Mouse (Mus musculus) midbrain, embryonic 11.5 days (tissue): ENCODE data around the gene Bmpr2. TPM values are rescaled to one million over a fixed set of nuclear protein-coding genes. Genes with fewer than 3 reads are reported as not detected.

Experiments
- ATAC-seq: fragments of 200-750 bp; cut with Nextera tagmentation; 2 replicates; pipeline ENCODE4 v1.8.0; 2017; ENCODE audit warnings: moderate TSS enrichment, moderate library complexity; ENCODE audit not compliant: low FRiP score
- DNase-seq: peaks from one replicate; pipeline ENCODE4 v3.0.0; 2015; ENCODE audit warnings: low spot score; ENCODE audit errors: missing footprints
- H3K27ac ChIP-seq: fragments of 300-500 bp; sonication (generic); 2 replicates; pipeline ENCODE4 v1.5.1; 2014; ENCODE audit warnings: low read depth, low read length
- H3K27me3 ChIP-seq: fragments of 300-500 bp; sonication (generic); 2 replicates; pipeline ENCODE4 v1.6.1; 2014; ENCODE audit warnings: mild to moderate bottlenecking, low read length, moderate library complexity, mixed read lengths; ENCODE audit not compliant: control insufficient read depth, insufficient read depth
- H3K36me3 ChIP-seq: fragments of 300-500 bp; sonication (generic); 2 replicates; pipeline ENCODE4 v1.6.1; 2014; ENCODE audit warnings: mild to moderate bottlenecking, low read length, moderate library complexity, mixed read lengths; ENCODE audit not compliant: control insufficient read depth, insufficient read depth
- H3K4me1 ChIP-seq: fragments of 300-500 bp; sonication (generic); 2 replicates; pipeline ENCODE4 v1.6.1; 2014; ENCODE audit warnings: low read length; ENCODE audit not compliant: control insufficient read depth, insufficient read depth
- H3K4me2 ChIP-seq: fragments of 300-500 bp; sonication (generic); 2 replicates; pipeline ENCODE4 v1.6.1; 2014; ENCODE audit warnings: mild to moderate bottlenecking, moderate library complexity
- H3K4me3 ChIP-seq: fragments of 300-500 bp; sonication (generic); 2 replicates; pipeline ENCODE4 v1.5.1; 2014; ENCODE audit warnings: low read depth, low read length
- H3K9ac ChIP-seq: fragments of 300-500 bp; sonication (generic); 2 replicates; pipeline ENCODE4 v1.6.1; 2014; ENCODE audit warnings: low read length
- H3K9me3 ChIP-seq: fragments of 300-500 bp; sonication (generic); 2 replicates; pipeline ENCODE4 v1.6.1; 2016; ENCODE audit warnings: low read length; ENCODE audit not compliant: control insufficient read depth
- WGBS: fragments of 180-500 bp; shearing (Covaris S2); extraction: QIAGEN DNeasy Blood & Tissue Kit; methylation state at CpG from one replicate; pipeline ENCODE4 v1.1.7; 2014; 5-methylcytosine and 5-hydroxymethylcytosine counted together
- polyA plus RNA-seq: library from polyadenylated mRNA; unstranded; fragments of >200 nt; fragmentation: Nextera tagmentation; extraction: Ambion mirVana; gene quantifications from 2 replicates; pipeline ENCODE4 v1.2.1, GENCODE M21; 2014

The Bmpr2 gene
- polyA plus RNA-seq, 1 experiment from 2014 or later, result 11.2 TPM

DNA sequence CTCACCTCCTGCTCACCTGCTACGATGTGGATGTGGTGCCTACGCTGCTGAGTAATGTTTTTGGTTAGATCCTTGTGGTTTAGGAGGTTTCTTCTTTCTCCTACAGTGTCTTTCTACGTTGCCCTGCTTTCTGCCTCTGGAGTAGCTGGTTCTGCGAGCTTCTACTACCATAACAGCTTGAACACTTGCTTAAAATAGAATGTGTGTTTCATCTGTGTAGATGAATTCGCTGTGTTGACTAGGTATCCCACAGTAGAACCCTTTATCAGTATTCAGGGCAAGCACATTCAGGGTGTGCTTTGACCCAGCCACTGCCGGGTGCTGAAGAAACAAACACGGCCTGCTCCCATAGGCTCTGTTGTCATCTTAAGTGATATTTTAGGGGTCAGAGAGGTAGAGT lies 114.9 kb downstream of the Bmpr2 start:
- ATAC-seq, result no peak
- H3K4me3 ChIP-seq, result no peak overlapping the region
- H3K27ac ChIP-seq, result no peak overlapping the region
- 91% methylated on average over 7 of the region's 7 CpGs for WGBS
- H3K9me3 ChIP-seq, result no peaks in the 10 kb centered on the region
- DNase-seq, result no peak
- no peak overlapping the region for H3K4me2 ChIP-seq
- H3K27me3 ChIP-seq, result no peaks in the 10 kb centered on the region
- no peak overlapping the region for H3K9ac ChIP-seq
- no peaks in the 10 kb centered on the region for H3K4me1 ChIP-seq
- H3K36me3 ChIP-seq, result no peaks in the 10 kb centered on the region

DNA sequence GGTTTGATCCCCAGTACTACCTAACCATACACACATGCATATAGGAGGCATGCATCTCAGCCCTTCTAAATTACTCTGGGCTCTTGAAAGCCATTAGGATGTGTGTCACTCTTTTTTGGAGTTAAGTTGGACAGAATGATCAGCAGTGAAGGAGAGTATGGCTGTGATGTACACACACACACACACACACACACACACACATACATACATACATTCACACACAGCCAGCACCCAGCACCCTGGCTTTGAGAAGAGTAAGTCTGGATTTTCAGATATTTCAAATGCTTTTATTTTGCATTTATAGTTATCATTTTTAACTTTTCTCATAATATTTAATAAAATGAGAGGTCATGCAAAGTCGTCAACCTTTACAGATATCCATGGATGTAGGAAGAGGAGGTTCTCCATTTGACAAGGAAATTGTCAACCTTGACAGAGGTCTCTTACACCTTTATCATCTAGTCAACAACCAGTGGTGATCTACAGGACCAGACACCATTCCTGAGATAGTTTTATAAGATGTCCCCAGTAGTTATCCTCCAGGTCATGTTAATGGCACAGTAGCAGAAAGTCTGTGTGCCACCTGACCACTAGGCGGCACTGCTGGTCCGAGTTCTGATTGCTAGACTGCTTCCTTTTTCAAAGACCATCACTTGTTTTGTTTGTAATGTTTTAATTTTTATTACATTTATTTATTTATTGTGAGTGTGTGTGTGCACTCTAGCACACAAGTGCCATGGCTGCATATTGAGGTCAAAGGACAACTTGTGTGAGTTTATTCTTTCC lies 120.3 kb downstream of the Bmpr2 start:
- DNase-seq, result peak; percentile 93
- Histone ChIP-seq H3K27ac (no peak overlapping the region), H3K4me1 (peaks cover 2% of the 10 kb centered on the region; the same call in 1 of the 2 replicates), H3K4me3 (no peak overlapping the region), H3K4me2 (no peak overlapping the region), H3K9ac (no peak overlapping the region), H3K9me3 (no peaks in the 10 kb centered on the region), H3K36me3 (no peaks in the 10 kb centered on the region), H3K27me3 (no peaks in the 10 kb centered on the region)
- 33% methylated on average over 3 of the region's 3 CpGs for WGBS
- ATAC-seq, result no peak

DNA sequence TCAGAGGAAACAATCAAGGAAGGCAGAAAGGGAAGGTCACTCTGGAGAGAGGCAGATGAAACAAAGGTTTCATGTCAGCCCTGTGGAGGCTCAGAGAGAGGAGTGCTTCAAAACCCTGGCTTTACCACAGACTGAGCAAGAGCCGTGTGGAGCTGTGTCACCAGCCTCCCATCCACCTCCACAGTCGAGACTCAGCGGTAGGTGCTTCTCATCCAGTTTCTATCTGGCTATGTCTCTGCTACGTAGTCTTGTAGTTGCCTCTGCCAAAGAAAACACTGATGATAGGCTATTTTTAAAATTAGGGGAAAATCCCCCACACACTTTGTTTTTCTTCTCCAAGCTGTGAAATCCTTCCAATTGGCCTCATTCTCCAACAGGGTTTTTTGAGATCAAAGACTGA lies 123.7 kb downstream of the Bmpr2 start:
- ATAC-seq, result no peak
- H3K4me3 ChIP-seq, result no peak overlapping the region

DNA sequence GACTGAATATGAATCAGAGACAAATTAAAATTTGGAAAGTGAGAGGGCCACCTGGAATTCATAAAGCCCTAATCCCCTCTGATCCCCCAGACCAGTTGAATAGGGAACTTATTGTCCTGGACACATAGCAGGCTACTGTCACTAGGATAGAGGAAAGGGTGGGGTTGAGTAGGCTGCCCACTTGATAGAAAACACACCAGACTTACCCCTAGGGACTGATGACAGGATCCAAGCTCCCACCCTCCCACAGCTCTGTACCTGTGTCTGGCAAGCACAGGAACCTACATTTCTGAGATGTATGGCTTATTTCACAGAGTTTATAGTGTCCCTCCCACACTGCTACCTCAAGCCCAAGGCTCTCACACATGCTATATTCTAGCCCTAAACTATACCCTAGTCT lies 124.8 kb downstream of the Bmpr2 start:
- peaks cover 2% of the 10 kb centered on the region; the same call in 1 of the 2 replicates for H3K4me1 ChIP-seq
- H3K27me3 ChIP-seq, result no peaks in the 10 kb centered on the region
- H3K4me2 ChIP-seq, result no peak overlapping the region
- ATAC-seq (no peak), DNase-seq (no peak)
- H3K9ac ChIP-seq, result no peak overlapping the region
- H3K4me3 ChIP-seq, result no peak overlapping the region
- H3K36me3 ChIP-seq, result no peaks in the 10 kb centered on the region
- no peaks in the 10 kb centered on the region for H3K9me3 ChIP-seq
- H3K27ac ChIP-seq, result no peak overlapping the region

More for the DNA sequence above, 123.7 kb downstream of the Bmpr2 start:
- H3K36me3 ChIP-seq, result no peaks in the 10 kb centered on the region
- H3K27me3 ChIP-seq, result no peaks in the 10 kb centered on the region
- H3K9me3 ChIP-seq, result no peaks in the 10 kb centered on the region
- peaks cover 2% of the 10 kb centered on the region; the same call in 1 of the 2 replicates for H3K4me1 ChIP-seq
- H3K4me2 ChIP-seq, result no peak overlapping the region
- no peak overlapping the region for H3K9ac ChIP-seq
- DNase-seq, result no peak
- 56% methylated on average over 4 of the region's 4 CpGs for WGBS
- H3K27ac ChIP-seq, result no peak overlapping the region

DNA sequence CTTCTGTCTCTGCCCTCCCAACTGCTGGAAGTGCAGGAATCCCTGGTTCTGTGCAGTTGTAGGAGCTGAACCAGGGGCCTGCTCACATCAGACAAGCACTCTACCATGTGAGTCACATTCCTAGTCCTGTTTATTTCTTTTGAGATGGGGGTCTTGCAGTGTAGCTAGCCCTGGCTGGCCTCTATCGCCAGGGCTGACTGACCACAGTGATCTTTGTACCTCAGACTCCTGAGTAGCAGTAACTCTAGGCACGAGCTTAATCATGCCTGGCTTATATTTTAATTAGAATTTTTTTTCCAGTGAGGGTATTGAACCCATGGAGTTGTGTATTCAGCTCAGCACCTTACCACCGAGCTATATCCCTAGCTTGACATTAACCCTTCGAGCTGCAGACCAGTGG lies 128.0 kb downstream of the Bmpr2 start:
- WGBS, result 79% methylated on average over 4 of the region's 4 CpGs

DNA sequence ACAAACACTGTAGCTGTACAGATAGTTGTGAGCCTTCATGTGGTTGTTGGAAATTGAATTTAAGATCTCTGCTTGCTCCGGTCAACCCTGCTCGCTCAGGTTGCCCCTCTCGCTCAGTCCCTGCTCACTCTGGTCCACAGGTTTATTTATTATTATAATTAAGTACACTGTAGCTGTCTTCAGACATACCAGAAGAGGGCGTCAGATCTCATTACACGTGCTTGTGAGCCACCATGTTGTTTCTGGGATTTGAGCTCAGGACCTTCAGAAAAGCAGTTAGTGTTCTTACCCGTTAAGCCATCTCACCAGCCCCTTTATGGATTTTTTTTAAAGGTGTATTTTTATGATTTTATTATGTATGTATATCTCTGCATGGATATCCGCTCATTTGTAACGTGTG lies 129.6 kb downstream of the Bmpr2 start:
- DNase-seq (no peak), ATAC-seq (no peak)
- Histone ChIP-seq H3K4me2 (no peak overlapping the region), H3K4me1 (no peaks in the 10 kb centered on the region; the same call in 1 of the 2 replicates), H3K27ac (no peak overlapping the region), H3K9me3 (no peaks in the 10 kb centered on the region), H3K36me3 (no peaks in the 10 kb centered on the region), H3K4me3 (no peak overlapping the region), H3K9ac (no peak overlapping the region), H3K27me3 (no peaks in the 10 kb centered on the region)
- WGBS, result 90% methylated on average over 8 of the region's 8 CpGs

More for the DNA sequence above, 128.0 kb downstream of the Bmpr2 start:
- Histone ChIP-seq H3K4me2 (no peak overlapping the region), H3K4me3 (no peak overlapping the region), H3K27me3 (no peaks in the 10 kb centered on the region), H3K9me3 (no peaks in the 10 kb centered on the region), H3K4me1 (peaks cover 2% of the 10 kb centered on the region; the same call in 1 of the 2 replicates), H3K27ac (no peak overlapping the region), H3K9ac (no peak overlapping the region), H3K36me3 (no peaks in the 10 kb centered on the region)
- no peak for ATAC-seq
- DNase-seq, result no peak

DNA sequence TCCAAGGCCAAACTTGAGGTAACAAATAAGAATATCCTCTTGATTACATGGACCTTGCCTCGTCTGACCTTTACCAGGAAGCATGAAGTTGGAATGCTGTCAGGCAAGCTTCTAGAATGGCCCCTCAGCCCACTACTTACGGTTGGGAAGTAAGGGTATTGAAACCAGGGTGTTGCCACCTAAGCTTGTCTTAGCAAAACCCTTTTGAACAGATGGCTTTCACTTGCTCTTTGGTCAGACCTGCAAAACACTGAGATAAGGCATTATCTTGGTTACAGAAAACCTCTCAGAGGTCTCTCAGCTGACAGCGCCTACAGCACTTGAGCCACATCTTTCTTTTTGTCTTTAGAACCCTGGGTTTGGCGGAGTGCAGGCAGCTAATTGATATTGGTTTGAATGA lies 130.8 kb downstream of the Bmpr2 start:
- Histone ChIP-seq H3K4me1 (no peaks in the 10 kb centered on the region), H3K4me2 (no peak overlapping the region), H3K9ac (no peak overlapping the region), H3K27me3 (no peaks in the 10 kb centered on the region), H3K4me3 (no peak overlapping the region), H3K9me3 (no peaks in the 10 kb centered on the region), H3K27ac (no peak overlapping the region), H3K36me3 (no peaks in the 10 kb centered on the region)
- 80% methylated on average over 4 of the region's 4 CpGs for WGBS
- no peak for ATAC-seq
- DNase-seq, result no peak

DNA sequence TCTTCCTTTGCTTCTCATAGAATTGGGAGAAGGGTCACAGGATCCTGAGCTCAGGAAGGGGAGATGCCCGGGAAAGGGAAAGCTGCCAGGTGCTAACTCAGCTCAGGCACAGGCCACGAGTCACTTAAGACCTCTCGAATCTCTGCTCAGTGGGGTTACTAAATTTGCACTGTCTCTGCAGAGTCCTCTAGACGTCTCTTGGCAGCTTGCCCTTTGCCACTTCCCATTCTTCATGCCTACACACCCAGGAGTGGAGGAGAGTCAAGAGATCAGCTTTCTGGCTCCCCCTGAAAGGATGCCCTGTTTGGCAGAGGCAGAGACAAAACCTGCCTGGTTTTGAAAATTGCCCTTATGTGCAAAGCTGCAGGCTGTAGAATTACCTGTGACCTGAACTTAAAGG lies 132.3 kb downstream of the Bmpr2 start:
- H3K4me2 ChIP-seq, result no peak overlapping the region
- DNase-seq, result no peak
- H3K4me3 ChIP-seq, result no peak overlapping the region
- ATAC-seq, result no peak
- no peak overlapping the region for H3K9ac ChIP-seq
- H3K36me3 ChIP-seq, result no peaks in the 10 kb centered on the region
- no peaks in the 10 kb centered on the region for H3K9me3 ChIP-seq
- H3K4me1 ChIP-seq, result no peaks in the 10 kb centered on the region
- no peaks in the 10 kb centered on the region for H3K27me3 ChIP-seq
- 62% methylated on average over 4 of the region's 4 CpGs for WGBS
- H3K27ac ChIP-seq, result no peak overlapping the region

DNA sequence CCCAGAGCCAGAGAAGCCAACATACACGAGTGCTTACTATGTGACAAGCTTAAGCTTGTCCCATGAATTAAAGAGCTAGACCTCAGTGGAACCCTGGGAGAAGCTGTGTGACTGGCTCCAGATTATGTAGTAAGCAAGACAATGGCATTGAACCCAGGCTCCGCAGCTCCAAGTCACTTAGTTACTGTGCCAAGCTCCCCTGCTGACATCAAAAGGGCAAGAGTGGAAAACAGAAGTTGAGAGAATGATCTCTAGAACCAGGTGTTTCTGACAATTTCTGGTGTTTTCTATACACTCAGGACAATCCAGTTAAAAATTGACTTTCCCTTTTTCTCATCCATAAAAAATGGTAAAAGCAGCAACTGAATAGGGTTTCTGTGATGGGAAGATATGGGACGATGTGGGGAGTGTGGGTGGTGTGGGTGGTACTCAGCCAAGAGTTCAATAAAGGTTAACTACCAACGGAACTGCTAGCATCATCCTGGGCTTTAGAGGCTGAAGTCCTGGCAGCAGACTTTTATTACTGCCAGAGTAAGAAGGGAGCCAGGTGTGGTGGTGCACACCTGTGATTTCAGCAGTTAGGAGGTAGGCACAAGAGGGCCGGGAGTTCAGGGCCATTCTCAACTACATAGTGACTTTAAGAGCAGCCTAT lies 134.1 kb downstream of the Bmpr2 start:
- ATAC-seq (no peak), DNase-seq (no peak)
- WGBS, result 62% methylated on average over 5 of the region's 5 CpGs

More for the DNA sequence above, 134.1 kb downstream of the Bmpr2 start:
- H3K36me3 ChIP-seq, result no peaks in the 10 kb centered on the region
- no peaks in the 10 kb centered on the region for H3K9me3 ChIP-seq
- no peak overlapping the region for H3K27ac ChIP-seq
- no peak overlapping the region for H3K4me2 ChIP-seq
- no peak overlapping the region for H3K9ac ChIP-seq
- H3K4me1 ChIP-seq, result no peaks in the 10 kb centered on the region
- H3K27me3 ChIP-seq, result no peaks in the 10 kb centered on the region
- H3K4me3 ChIP-seq, result no peak overlapping the region
